Mouse (Mus musculus) olfactory bulb, adult 2 months (tissue): ENCODE measurements around the gene Mxi1.

Experiments used
- CTCF ChIP-seq: fragments of 200-500 bp; IDR thresholded peaks from 2 replicates; pipeline ENCODE4 v1.5.1; 2012; ENCODE audit warnings: low read depth, mild to moderate bottlenecking, low read length, moderate library complexity; ENCODE audit not compliant: insufficient read depth
- POLR2A ChIP-seq: fragments of 200-500 bp; IDR thresholded peaks from 2 replicates; pipeline ENCODE4 v1.6.1; 2012; ENCODE audit warnings: mild to moderate bottlenecking, low read depth, low read length, moderate library complexity; ENCODE audit not compliant: insufficient read depth

DNA sequence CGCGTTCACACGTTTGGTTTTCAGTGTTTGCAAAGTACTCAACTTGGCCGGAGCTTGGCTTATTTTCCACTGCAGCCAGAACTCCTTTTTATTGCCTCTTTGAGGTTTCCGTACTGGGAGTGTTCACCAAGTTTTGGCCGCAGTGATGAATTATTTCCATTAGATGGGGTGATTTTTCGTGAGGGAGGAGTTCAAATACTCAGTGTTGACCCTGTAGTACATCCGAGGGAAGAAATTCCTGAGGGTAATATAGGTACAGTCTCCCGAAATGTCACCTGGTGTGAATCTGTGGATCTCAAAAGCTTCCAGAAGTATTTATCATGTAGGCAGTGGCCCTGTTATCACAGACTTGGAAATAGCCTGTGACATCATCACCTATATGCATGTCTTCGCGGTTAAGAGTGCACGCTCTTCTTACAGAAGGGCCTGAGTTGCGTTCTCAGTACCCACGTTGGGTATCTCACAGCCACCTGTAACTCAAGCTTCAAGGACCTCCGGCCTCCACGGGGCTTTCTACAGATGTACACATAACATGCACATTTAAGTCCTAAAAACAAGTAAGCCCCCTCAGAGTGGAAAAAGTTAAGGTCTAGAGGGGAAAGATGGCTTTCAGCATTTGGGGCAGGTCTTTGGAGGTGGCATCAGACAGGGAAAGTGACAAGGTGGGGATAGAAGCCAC is 4.4 kb downstream of the Mxi1 start:
- TF ChIP-seq POLR2A (no peak), CTCF (no peak)
